Mouse (Mus musculus) brain, embryonic 14.5 days (tissue): ENCODE measurements around the gene Olfr1342. TPM values are rescaled to one million over a fixed set of nuclear protein-coding genes. Genes with fewer than 3 reads are reported as not detected.
A peak's percentile ranks its signal among the peaks of the same experiment; 100 is the strongest.

Source experiments
- DNase-seq: peaks from one replicate; pipeline ENCODE4 v3.0.0-alpha.2; 2011; ENCODE audit warnings: low read depth
- CTCF ChIP-seq: fragments of 200-500 bp; IDR thresholded peaks from 2 replicates; pipeline ENCODE4 v1.5.1; 2012; ENCODE audit warnings: inconsistent platforms, mild to moderate bottlenecking, moderate library complexity, borderline replicate concordance; ENCODE audit not compliant: insufficient read depth, insufficient read length; ENCODE audit errors: extremely low read depth
- POLR2A ChIP-seq: fragments of 200-500 bp; IDR thresholded peaks from 2 replicates; pipeline ENCODE4 v1.6.1; 2012; ENCODE audit warnings: mild to moderate bottlenecking, inconsistent platforms, borderline replicate concordance; ENCODE audit not compliant: poor library complexity, insufficient read depth, insufficient read length, severe bottlenecking; ENCODE audit errors: extremely low read depth
- polyA plus RNA-seq: library from polyadenylated mRNA; depleted of rRNA; stranded (reverse); fragments of >200 nt; gene quantifications from 2 replicates; pipeline ENCODE4 v1.2.3, GENCODE M21; 2012; rRNA removed

Olfr1342 gene
- polyA plus RNA-seq, result 0.05 TPM in 2 replicates

DNA sequence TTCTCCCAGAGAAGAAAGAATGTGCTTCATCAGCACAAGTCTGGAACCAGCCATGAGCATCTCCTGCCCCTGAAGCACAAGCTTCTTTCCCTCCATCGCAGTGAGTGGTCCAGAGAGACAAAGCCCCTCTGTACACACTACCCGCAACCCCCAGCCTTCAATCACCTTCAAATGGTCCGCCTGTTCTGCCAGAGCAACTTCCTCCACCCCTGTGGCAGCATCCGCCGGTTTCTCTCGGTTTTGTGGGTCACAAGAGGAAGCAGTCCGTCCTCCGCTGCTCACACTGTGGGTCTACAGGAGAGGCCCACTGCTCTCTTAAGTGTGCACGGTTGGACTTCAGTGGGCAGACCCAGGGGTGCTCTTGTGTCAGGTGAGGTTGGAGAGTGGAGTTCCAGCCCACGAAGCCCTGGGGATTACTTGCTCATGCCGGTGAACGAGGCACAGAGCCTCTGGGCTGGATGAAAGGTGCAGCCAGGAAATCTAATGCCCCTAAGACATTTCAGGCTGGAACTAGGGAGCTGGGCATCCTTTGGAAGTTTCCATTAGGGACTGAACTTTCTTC lies at the start of gene Olfr1342:
Gene Olfr1342 (minus strand): TSS at position 345 of the 562 bp plus-strand sequence.
- no peak for TF ChIP-seq CTCF
- no peak for TF ChIP-seq POLR2A
- DNase-seq, result no peak

DNA sequence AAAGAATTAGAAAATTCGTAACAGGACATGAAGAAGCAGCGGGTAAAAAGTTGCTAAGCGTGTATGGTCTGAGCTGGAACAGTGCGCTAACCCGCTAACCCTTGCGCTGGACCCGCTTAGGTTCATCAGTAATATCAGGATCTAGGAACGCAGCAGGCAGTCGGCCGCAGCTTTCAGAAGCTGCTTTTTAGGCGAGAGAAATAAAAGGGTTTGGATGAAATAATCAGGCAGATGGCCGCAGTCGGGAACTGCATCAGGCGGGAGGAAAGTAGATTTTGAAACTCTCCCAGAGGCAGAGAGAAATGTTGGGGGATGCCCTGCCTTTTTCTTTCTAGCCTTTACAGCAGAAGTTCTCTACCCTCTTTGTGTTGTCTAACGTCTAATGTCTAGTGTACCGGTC lies 49.3 kb upstream of the Olfr1342 start:
- peak; percentile 31 for DNase-seq
- TF ChIP-seq CTCF (no peak), POLR2A (no peak)

DNA sequence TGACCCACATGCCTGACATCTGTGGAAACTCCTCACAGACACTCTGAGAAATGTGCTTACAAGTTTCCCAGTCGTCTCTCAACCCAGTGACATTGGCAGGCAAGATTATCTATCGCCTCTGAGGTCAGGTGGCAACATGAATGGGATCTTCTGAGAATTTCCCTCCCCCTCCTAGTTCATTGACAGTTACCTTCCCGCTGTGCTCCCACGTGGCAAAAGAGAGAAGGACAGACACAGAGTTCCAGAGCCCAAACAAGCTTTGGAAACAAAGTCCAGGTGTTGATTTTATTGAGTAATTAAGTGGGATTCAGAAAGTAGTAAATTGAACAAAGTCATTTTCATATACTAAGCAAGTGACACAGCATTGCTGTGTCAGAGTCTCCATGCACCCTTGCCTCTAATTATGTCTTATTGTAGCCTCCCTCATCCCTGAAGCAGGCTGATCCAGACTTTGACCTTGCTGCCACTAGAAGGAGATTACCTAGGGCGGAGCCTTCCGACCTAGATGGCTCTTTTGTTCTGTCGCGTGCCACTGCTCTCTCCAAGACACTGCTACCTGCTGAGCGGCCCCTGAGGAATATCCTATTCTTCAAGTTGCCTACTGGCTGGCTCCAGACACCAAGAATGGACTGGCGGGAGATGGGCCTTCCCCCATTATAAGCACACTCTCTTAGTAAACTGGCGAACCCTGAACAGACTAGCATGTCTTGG lies 48.6 kb upstream of the Olfr1342 start:
- DNase-seq, result no peak
- TF ChIP-seq POLR2A (no peak), CTCF (no peak)

DNA sequence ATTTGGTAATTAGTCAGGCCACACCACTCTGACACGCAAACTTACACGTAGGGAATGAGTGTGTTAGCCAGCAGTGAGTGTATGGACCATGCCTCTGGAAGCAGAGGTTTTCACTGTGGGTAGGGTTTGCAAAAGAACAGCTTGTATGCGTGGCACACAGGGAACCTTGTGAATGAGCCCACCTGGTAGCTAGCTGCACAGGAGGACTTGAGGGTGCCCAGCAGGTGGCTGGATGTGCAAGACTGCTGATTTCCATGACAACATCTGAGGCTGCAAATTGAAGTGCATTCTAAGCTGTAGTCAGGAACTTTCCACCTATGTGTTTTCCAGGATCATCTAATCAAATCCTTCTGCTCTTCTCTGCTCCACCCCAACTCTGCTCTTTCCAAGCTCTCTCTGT lies 47.0 kb upstream of the Olfr1342 start:
- TF ChIP-seq CTCF (no peak), POLR2A (no peak)
- no peak for DNase-seq

DNA sequence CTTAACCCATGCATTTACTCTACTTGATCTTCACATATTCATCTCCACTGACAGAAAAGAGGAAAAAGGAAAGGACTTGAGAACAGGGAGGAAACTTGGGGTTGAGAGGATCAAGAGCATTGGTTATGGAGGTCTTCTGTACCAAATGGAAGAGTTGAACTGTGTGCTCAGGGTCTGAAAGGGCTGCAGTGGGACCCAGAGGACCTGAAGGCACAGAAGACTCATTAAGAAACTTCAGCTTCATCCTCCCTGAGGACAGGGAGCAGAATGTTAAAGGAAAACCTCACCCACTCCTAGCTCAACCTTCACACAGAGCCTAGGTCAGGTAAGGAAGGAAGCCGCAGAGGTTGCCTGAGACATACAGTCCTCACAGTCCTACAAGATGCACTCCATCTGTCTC lies 39.3 kb upstream of the Olfr1342 start, which contains the start of gene Olfr1339:
Gene Olfr1339 (plus strand): TSS at position 301 of the 400 bp plus-strand sequence.
- TF ChIP-seq POLR2A, result no peak

GRCm38 (mm10) chr4:118721742-118722483 lies 29.4 kb upstream of the Olfr1342 start:
- no peak for DNase-seq

More for the DNA sequence above, 39.3 kb upstream of the Olfr1342 start, which contains the start of gene Olfr1339:
- no peak for DNase-seq

GRCm38 (mm10) chr4:118719838-118720237 lies 27.3 kb upstream of the Olfr1342 start, which contains the start of gene Olfr1340:
TSS of gene Olfr1340 (plus strand) at chr4:118720138.
- no peak for DNase-seq
- TF ChIP-seq POLR2A (no peak), CTCF (no peak)

More at GRCm38 (mm10) chr4:118721742-118722483, 29.4 kb upstream of the Olfr1342 start:
- no peak for TF ChIP-seq CTCF
- TF ChIP-seq POLR2A, result no peak

- TF ChIP-seq CTCF (no peak), POLR2A (no peak)
- no peak for DNase-seq
These were observed 19.1 kb upstream of the Olfr1342 start for GRCm38 (mm10) chr4:118711656-118712055.

- DNase-seq, result no peak
- TF ChIP-seq POLR2A (no peak), CTCF (no peak)
These were observed 15.5 kb upstream of the Olfr1342 start for GRCm38 (mm10) chr4:118708086-118708485.

GRCm38 (mm10) chr4:118703223-118703622 lies 10.7 kb upstream of the Olfr1342 start, which contains the start of gene Olfr1341:
TSS of gene Olfr1341 (plus strand) at chr4:118703523.
- DNase-seq, result no peak
- TF ChIP-seq CTCF, result no peak
- no peak for TF ChIP-seq POLR2A

DNA sequence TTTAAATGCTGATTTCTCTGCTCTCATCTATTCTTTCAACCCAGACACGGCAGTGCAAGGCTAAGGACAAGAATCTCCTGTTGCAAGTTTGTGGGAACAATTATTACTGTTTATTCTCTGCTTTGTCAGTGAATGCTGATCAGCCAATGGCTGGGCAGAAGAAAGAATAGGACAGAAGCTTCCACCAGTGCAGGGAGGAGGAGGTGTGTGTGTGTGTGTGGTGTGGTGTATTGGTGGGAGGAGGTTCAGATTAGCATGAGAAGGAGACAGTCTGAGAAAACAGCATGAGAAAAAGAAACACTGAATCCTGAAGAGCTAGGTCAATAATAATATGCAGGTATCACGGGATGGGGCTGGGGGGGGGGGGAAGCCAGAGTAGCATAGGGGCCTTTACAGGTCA lies 1.3 kb upstream of the Olfr1342 start:
- DNase-seq, result peak; percentile 27
- TF ChIP-seq POLR2A, result no peak
- TF ChIP-seq CTCF, result no peak

GRCm38 (mm10) chr4:118687086-118687485 lies 5.5 kb downstream of the Olfr1342 start:
- no peak for DNase-seq
- TF ChIP-seq POLR2A (no peak), CTCF (no peak)

- DNase-seq, result no peak
- no peak for TF ChIP-seq CTCF
- TF ChIP-seq POLR2A, result no peak
These were observed 33.9 kb downstream of the Olfr1342 start, which contains the start of gene Olfr62 for GRCm38 (mm10) chr4:118658652-118659051. TSS of gene Olfr62 (plus strand) at chr4:118658952.
